Mouse (Mus musculus) liver, embryonic 14.5 days (tissue): ENCODE measurements around the gene Dlgap1.

ENCODE experiments used
- CTCF ChIP-seq: IDR thresholded peaks from 2 replicates; pipeline ENCODE4 v1.5.1; 2016; ENCODE audit warnings: antibody characterized with exemption, low read depth, control low read depth
- EP300 ChIP-seq: IDR thresholded peaks from 2 replicates; pipeline ENCODE4 v1.6.1; 2016; ENCODE audit warnings: antibody characterized with exemption, low read depth

DNA sequence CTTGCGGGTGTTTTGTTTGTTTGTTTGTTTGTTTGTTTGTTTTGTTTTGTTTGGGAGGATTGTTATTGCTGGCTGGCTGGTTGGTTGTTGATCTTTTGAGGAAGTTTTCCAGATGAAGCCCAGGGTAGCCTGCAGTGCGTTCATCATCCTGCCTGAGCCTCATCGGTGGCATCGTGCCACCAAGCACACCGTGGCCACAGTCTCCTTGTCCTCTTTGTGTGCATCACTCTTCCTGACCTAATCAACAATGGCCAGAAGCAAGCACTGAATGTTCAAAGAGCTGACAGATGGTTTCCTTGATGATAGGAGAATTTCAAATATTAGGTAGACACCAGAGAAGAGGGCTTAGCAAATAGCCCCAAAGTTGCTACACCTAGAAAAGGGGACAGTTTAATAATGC lies 336.1 kb downstream of the Dlgap1 start:
- TF ChIP-seq CTCF (no peak), EP300 (no peak)
